Mouse (Mus musculus) ES-Bruce4 (cell line): ENCODE data around the gene Trpt1.

Experiments
- CTCF ChIP-seq: IDR thresholded peaks from one replicate; pipeline ENCODE4 v1.8.1; 2011; ENCODE audit warnings: low read depth, low read length
- EP300 ChIP-seq: IDR thresholded peaks from 2 replicates; pipeline ENCODE4 v1.6.1; 2011; ENCODE audit warnings: low read depth, low read length; ENCODE audit not compliant: insufficient read depth
- POLR2A ChIP-seq: IDR thresholded peaks from one replicate; pipeline ENCODE4 v1.8.1; 2011; ENCODE audit warnings: low read length; ENCODE audit not compliant: insufficient read depth

- TF ChIP-seq POLR2A (no peak), CTCF (no peak), EP300 (no peak)
These were observed 11.1 kb downstream of the Trpt1 start for GRCm38 (mm10) chr19:7006892-7007593.
